Mouse (Mus musculus) right cerebral cortex, postnatal 10 days (tissue): ENCODE measurements at regions not wholly inside any gene's neighbourhood (a gene's known extent, or its start where the extent isn't known, plus 50 kb on each side); places are given as distances from the start of the nearest gene placed in this dataset.
"Not testable (repeated sequence)": the region's sequence is repeated elsewhere in the genome, so short reads cannot be mapped to it uniquely, and the experiment has no call there.

Source experiments
- DNase-seq, 2 experiments: peaks; one replicate each; pipeline ENCODE4 v3.0.0; 2021; ENCODE audit warnings: low spot score in 2 of 2

- DNase-seq: no peak
Observed at GRCm38 (mm10) chr8:37237306-37237705, 243.9 kb downstream of the AI429214 start.

- DNase-seq: peak in 1 of 2 experiments; percentile 27
Observed at GRCm38 (mm10) chr8:37239354-37239753, 245.9 kb downstream of the AI429214 start.

GRCm38 (mm10) chr8:37251234-37251633 lies 257.8 kb downstream of the AI429214 start:
- not testable (repeated sequence) for DNase-seq

GRCm38 (mm10) chr8:37291069-37291850 lies 297.9 kb downstream of the AI429214 start:
- no peak for DNase-seq
